Mouse (Mus musculus) cerebellum, adult (tissue): Measurements from ENCODE around the gene Zfpm1.

Experiments used
- ATAC-seq: cut with Nextera tagmentation; 2 replicates; pipeline ENCODE4 v1.9.2; 2017; ENCODE audit warnings: mild to moderate bottlenecking, moderate library complexity, mixed read lengths; ENCODE audit not compliant: insufficient number of reproducible peaks, low FRiP score, low TSS enrichment

The Zfpm1 gene

GRCm38 (mm10) chr8:122282035-122282358 lies at the start of gene Zfpm1:
Gene Zfpm1 (plus strand): TSS chr8:122282141.
- ATAC-seq: no peak

GRCm38 (mm10) chr8:122234055-122234454 lies 47.9 kb upstream of the Zfpm1 start:
- no peak for ATAC-seq

GRCm38 (mm10) chr8:122236521-122236920 lies 45.4 kb upstream of the Zfpm1 start:
- ATAC-seq: no peak

- ATAC-seq: no peak
These were observed 43.7 kb upstream of the Zfpm1 start for GRCm38 (mm10) chr8:122238225-122238624.

- no peak for ATAC-seq
These were observed 43.2 kb upstream of the Zfpm1 start for GRCm38 (mm10) chr8:122238731-122239130.

GRCm38 (mm10) chr8:122240241-122241026 lies 41.5 kb upstream of the Zfpm1 start:
- no peak for ATAC-seq

- ATAC-seq: no peak
These were observed 38.6 kb upstream of the Zfpm1 start for GRCm38 (mm10) chr8:122243310-122243709.

- no peak for ATAC-seq
These were observed 36.8 kb upstream of the Zfpm1 start for GRCm38 (mm10) chr8:122245161-122245560.

- ATAC-seq: no peak
These were observed 35.4 kb upstream of the Zfpm1 start for GRCm38 (mm10) chr8:122246257-122247211.

- ATAC-seq: no peak
These were observed 30.2 kb upstream of the Zfpm1 start for GRCm38 (mm10) chr8:122251739-122252138.

GRCm38 (mm10) chr8:122252366-122252765 lies 29.6 kb upstream of the Zfpm1 start:
- no peak for ATAC-seq

GRCm38 (mm10) chr8:122259351-122259750 lies 22.6 kb upstream of the Zfpm1 start:
- no peak for ATAC-seq

GRCm38 (mm10) chr8:122260755-122261154 lies 21.2 kb upstream of the Zfpm1 start:
- no peak for ATAC-seq

- ATAC-seq: no peak
These were observed 19.1 kb upstream of the Zfpm1 start for GRCm38 (mm10) chr8:122262835-122263234.

GRCm38 (mm10) chr8:122264243-122264642 lies 17.7 kb upstream of the Zfpm1 start:
- ATAC-seq: 0 out of 2 replicates have a peak, but pooled peaks have one; percentile 27

- no peak for ATAC-seq
These were observed 16.4 kb upstream of the Zfpm1 start for GRCm38 (mm10) chr8:122265522-122265921.

- ATAC-seq: no peak
These were observed 15.1 kb upstream of the Zfpm1 start for GRCm38 (mm10) chr8:122266867-122267266.

GRCm38 (mm10) chr8:122268861-122269260 lies 13.1 kb upstream of the Zfpm1 start:
- ATAC-seq: no peak

- peak; percentile 28; the same call in 1 of the 2 replicates for ATAC-seq
These were observed 12.5 kb upstream of the Zfpm1 start for GRCm38 (mm10) chr8:122269404-122269803.

- ATAC-seq: no peak
These were observed 11.4 kb upstream of the Zfpm1 start for GRCm38 (mm10) chr8:122270555-122270954.

GRCm38 (mm10) chr8:122273152-122273551 lies 8.8 kb upstream of the Zfpm1 start:
- peak; percentile 32; the same call in 1 of the 2 replicates for ATAC-seq
